Mouse (Mus musculus) midbrain, embryonic 11.5 days (tissue): ENCODE measurements around the gene Eif4e2. TPM values are rescaled to one million over a fixed set of nuclear protein-coding genes. Genes with fewer than 3 reads are reported as not detected.
A peak's percentile ranks its signal among the peaks of the same experiment; 100 is the strongest.

Experiments used
- ATAC-seq: fragments of 200-750 bp; cut with Nextera tagmentation; 2 replicates; pipeline ENCODE4 v1.8.0; 2017; ENCODE audit warnings: moderate TSS enrichment, moderate library complexity; ENCODE audit not compliant: low FRiP score
- DNase-seq: peaks from one replicate; pipeline ENCODE4 v3.0.0; 2015; ENCODE audit warnings: low spot score; ENCODE audit errors: missing footprints
- H3K27ac ChIP-seq: fragments of 300-500 bp; sonication (generic); 2 replicates; pipeline ENCODE4 v1.5.1; 2014; ENCODE audit warnings: low read depth, low read length
- H3K27me3 ChIP-seq: fragments of 300-500 bp; sonication (generic); 2 replicates; pipeline ENCODE4 v1.6.1; 2014; ENCODE audit warnings: mild to moderate bottlenecking, low read length, moderate library complexity, mixed read lengths; ENCODE audit not compliant: control insufficient read depth, insufficient read depth
- H3K36me3 ChIP-seq: fragments of 300-500 bp; sonication (generic); 2 replicates; pipeline ENCODE4 v1.6.1; 2014; ENCODE audit warnings: mild to moderate bottlenecking, low read length, moderate library complexity, mixed read lengths; ENCODE audit not compliant: control insufficient read depth, insufficient read depth
- H3K4me1 ChIP-seq: fragments of 300-500 bp; sonication (generic); 2 replicates; pipeline ENCODE4 v1.6.1; 2014; ENCODE audit warnings: low read length; ENCODE audit not compliant: control insufficient read depth, insufficient read depth
- H3K4me2 ChIP-seq: fragments of 300-500 bp; sonication (generic); 2 replicates; pipeline ENCODE4 v1.6.1; 2014; ENCODE audit warnings: mild to moderate bottlenecking, moderate library complexity
- H3K4me3 ChIP-seq: fragments of 300-500 bp; sonication (generic); 2 replicates; pipeline ENCODE4 v1.5.1; 2014; ENCODE audit warnings: low read depth, low read length
- H3K9ac ChIP-seq: fragments of 300-500 bp; sonication (generic); 2 replicates; pipeline ENCODE4 v1.6.1; 2014; ENCODE audit warnings: low read length
- H3K9me3 ChIP-seq: fragments of 300-500 bp; sonication (generic); 2 replicates; pipeline ENCODE4 v1.6.1; 2016; ENCODE audit warnings: low read length; ENCODE audit not compliant: control insufficient read depth
- WGBS: fragments of 180-500 bp; shearing (Covaris S2); extraction: QIAGEN DNeasy Blood & Tissue Kit; methylation state at CpG from one replicate; pipeline ENCODE4 v1.1.7; 2014; 5-methylcytosine and 5-hydroxymethylcytosine counted together
- polyA plus RNA-seq: library from polyadenylated mRNA; unstranded; fragments of >200 nt; fragmentation: Nextera tagmentation; extraction: Ambion mirVana; gene quantifications from 2 replicates; pipeline ENCODE4 v1.2.1, GENCODE M21; 2014

The Eif4e2 gene
- polyA plus RNA-seq, 1 experiment from 2014 or later = 130 TPM

DNA sequence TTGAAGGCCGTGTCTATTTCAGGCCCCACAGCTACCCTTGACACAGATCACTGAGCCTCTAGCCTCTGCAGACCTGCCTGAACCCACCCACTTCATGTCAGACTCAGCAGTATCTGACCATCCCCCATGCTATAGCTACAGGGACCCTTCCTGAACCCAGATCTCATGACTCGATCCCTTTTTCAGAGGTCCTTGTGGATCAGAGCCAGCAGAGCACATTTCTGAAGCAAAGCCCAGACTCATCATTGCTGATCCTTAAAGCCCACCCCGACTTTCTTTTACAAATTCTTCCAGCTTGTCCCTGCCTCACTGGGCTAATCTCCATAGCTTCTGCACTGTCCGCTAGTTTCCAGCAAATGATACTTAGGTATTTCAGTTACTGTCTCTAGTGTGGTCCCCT, 60.4 kb downstream of the Eif4e2 start:
- DNase-seq (no peak), ATAC-seq (no peak)
- Histone ChIP-seq H3K9me3 (no peaks in the 10 kb centered on the region), H3K27ac (no peak overlapping the region), H3K4me1 (peaks cover 10% of the 10 kb centered on the region), H3K4me3 (no peak overlapping the region), H3K4me2 (no peak overlapping the region), H3K27me3 (no peaks in the 10 kb centered on the region), H3K36me3 (no peaks in the 10 kb centered on the region), H3K9ac (no peak overlapping the region)
- 70% methylated on average over 4 of the region's 4 CpGs for WGBS

- no peak overlapping the region for H3K4me2 ChIP-seq
- DNase-seq (no peak), ATAC-seq (no peak)
- H3K9me3 ChIP-seq = no peaks in the 10 kb centered on the region
- no peak overlapping the region for H3K4me3 ChIP-seq
- WGBS = 93% methylated on average over 12 of the region's 12 CpGs
- H3K27me3 ChIP-seq = no peaks in the 10 kb centered on the region
- H3K4me1 ChIP-seq = peaks cover 10% of the 10 kb centered on the region
- H3K36me3 ChIP-seq = no peaks in the 10 kb centered on the region
- H3K9ac ChIP-seq = no peak overlapping the region
- no peak overlapping the region for H3K27ac ChIP-seq
Observed at GRCm38 (mm10) chr1:87275151-87275550, 61.4 kb downstream of the Eif4e2 start.

DNA sequence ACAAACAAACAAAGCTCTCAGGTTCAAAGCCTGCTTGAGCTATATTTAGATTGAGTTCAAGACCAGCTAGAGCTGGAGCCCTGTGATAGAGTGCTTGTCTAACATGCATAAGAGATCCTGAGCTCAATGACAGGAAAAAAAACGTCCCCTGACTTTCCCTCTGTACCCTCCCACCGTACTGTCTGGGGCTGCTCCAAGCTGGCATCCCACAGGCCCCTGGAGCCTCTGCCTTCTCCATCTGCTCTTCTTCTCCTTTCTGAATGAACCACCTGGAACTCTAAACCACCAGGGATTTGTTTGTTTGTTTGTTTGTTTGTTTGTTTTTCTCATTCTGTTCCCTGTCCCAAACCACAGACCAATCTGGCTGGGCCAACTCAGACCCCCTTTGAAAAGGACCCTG, 62.3 kb downstream of the Eif4e2 start:
- H3K4me2 ChIP-seq = no peak overlapping the region
- ATAC-seq (no peak), DNase-seq (peak; percentile 45)
- H3K9me3 ChIP-seq = no peaks in the 10 kb centered on the region
- no peak overlapping the region for H3K9ac ChIP-seq
- 68% methylated on average over 2 of the region's 2 CpGs for WGBS
- no peak overlapping the region for H3K27ac ChIP-seq
- H3K27me3 ChIP-seq = no peaks in the 10 kb centered on the region
- no peaks in the 10 kb centered on the region for H3K36me3 ChIP-seq
- H3K4me1 ChIP-seq = peaks cover 4% of the 10 kb centered on the region
- H3K4me3 ChIP-seq = no peak overlapping the region

DNA sequence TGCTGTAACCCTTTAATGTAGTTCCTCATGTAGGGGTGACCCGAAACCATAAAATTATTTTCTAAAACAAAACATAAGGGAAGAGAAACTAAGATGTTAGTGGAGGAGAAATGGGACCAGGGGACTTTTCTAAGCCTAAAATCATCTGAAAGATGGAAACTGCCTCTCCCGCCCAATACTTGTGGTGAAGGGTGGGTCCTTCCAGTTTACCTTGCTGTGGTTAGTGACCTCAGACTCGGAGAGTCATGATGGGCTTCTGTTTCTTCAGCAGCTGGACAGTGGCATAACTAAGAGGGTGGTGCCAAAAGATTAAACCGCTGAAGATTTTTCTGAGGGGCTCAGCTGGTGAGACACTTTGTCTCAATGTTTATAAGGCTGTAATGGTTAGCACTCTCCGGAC, 66.6 kb downstream of the Eif4e2 start:
- 76% methylated on average over 5 of the region's 5 CpGs for WGBS
- no peaks in the 10 kb centered on the region for H3K9me3 ChIP-seq

DNA sequence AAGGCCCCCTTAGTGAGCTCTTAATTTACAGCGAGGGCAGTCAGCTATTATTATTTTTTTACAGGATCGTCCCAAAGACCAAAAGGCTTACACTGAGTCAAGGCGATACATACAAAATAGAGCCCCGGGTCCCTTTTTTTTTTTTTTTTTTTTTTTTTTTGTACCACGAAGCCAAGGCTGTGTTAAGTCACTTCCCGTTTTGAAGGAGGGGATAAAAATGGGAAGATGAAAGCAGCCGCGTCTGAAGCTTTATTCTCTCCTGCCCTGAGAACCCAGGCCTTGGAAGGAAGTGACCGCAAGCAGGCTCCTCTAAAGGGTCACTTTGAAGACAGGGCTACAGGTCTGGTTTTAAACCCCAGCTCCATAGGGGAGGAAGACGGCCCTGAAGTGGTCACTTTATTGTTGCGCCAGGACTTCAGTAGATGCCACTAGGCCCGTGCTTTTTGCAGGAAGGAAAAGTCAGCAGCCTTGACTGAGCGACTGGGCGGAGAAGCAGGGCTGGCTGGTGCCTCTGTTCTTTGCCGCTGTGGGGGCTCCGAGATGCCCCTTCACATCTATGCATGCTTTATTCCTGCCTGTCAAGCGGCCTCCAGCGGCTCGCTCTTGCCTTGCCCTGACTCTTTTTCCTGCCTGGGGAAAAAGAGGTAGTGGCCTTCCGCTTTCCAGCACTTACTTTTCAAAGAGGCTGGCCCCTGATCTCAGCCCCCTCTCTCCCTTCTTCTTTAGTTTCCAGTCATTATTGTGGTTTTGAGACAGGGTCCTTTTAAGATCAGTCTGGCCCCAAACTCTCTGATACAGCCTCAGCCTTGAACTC, 68.1 kb downstream of the Eif4e2 start:
- DNase-seq (peak; percentile 86), ATAC-seq (no peak)
- Histone ChIP-seq H3K9ac (no peak overlapping the region; the same call in 1 of the 2 replicates), H3K9me3 (no peaks in the 10 kb centered on the region), H3K4me3 (no peak overlapping the region), H3K27ac (no peak overlapping the region), H3K27me3 (no peaks in the 10 kb centered on the region), H3K4me1 (no peaks in the 10 kb centered on the region), H3K4me2 (no peak overlapping the region), H3K36me3 (no peaks in the 10 kb centered on the region)
- 20% methylated on average over 20 of the region's 20 CpGs for WGBS

More for the DNA sequence above, 66.6 kb downstream of the Eif4e2 start:
- ATAC-seq = no peak
- Histone ChIP-seq H3K4me2 (no peak overlapping the region), H3K36me3 (no peaks in the 10 kb centered on the region), H3K27me3 (no peaks in the 10 kb centered on the region), H3K4me1 (no peaks in the 10 kb centered on the region), H3K9ac (no peak overlapping the region), H3K27ac (no peak overlapping the region), H3K4me3 (no peak overlapping the region)
- peak; percentile 6 for DNase-seq

- Histone ChIP-seq H3K9me3 (no peaks in the 10 kb centered on the region), H3K4me1 (no peaks in the 10 kb centered on the region), H3K27ac (no peak overlapping the region), H3K4me2 (no peak overlapping the region), H3K4me3 (no peak overlapping the region), H3K36me3 (no peaks in the 10 kb centered on the region), H3K9ac (no peak overlapping the region), H3K27me3 (no peaks in the 10 kb centered on the region)
- DNase-seq (peak; percentile 75), ATAC-seq (no peak)
- WGBS = 73% methylated on average over 6 of the region's 6 CpGs
Observed at GRCm38 (mm10) chr1:87282413-87282788, 68.7 kb downstream of the Eif4e2 start.

DNA sequence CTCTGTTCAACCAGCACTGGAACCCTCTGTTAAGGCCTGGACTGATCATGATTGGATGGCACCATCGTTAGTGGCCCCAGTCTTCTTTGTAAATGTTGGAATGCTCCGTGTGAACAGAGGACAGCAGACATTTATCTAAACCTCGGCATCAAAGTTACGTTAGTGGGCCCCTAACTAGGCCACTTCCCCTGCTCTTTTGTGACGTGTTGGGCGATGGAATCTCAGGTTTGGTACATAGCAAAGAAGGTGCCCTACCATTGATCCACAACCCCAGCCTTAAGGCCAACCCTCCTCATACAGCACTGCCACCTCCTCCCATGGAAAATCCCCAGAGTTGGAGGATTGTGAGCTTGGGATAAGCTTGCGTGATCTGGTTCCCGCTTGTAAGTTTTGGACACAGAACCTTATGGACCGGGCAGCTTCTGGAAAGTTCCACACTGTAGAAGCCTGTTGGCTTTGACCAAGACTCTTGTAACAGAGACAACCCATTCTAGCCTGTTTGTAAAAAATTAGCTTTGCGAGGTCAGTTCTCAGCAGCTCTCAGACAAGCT, 69.8 kb downstream of the Eif4e2 start:
- DNase-seq = peak; percentile 79
- Histone ChIP-seq H3K9me3 (no peaks in the 10 kb centered on the region), H3K4me3 (no peak overlapping the region), H3K27ac (no peak overlapping the region), H3K27me3 (no peaks in the 10 kb centered on the region), H3K9ac (no peak overlapping the region), H3K36me3 (no peaks in the 10 kb centered on the region), H3K4me2 (no peak overlapping the region), H3K4me1 (no peaks in the 10 kb centered on the region)
- no peak for ATAC-seq
- WGBS = 84% methylated on average over 10 of the region's 10 CpGs

DNA sequence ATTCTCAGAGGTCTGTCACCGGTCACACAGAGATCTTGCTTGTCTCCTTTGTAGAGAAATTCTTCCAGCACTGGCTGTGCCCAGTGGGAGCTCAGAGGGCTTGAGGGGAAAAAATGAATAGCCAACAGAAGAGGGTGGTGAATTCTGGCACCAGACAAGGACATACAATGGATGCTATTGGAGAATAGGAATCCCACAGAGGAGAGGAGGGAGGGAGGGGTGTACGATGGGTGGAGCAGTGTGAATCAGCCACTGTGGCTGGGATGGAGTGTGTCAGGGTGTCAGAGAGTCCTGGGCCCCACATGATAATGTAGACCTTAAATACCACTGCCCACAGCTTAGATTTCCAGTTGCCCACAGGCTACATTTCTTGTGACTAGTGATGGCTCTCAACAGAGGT, 73.4 kb downstream of the Eif4e2 start:
- Histone ChIP-seq H3K27me3 (no peaks in the 10 kb centered on the region), H3K36me3 (no peaks in the 10 kb centered on the region), H3K4me1 (no peaks in the 10 kb centered on the region), H3K27ac (no peak overlapping the region), H3K4me2 (no peak overlapping the region), H3K9me3 (no peaks in the 10 kb centered on the region), H3K4me3 (no peak overlapping the region), H3K9ac (no peak overlapping the region)
- DNase-seq (peak; percentile 26), ATAC-seq (no peak)
- WGBS = 67% methylated on average over 2 of the region's 2 CpGs
